ENCODE assay signal across 8 mouse cellular contexts in genomic region chr13:108297350-108298093, GRCm38 (mm10). TPM values are rescaled to one million over a fixed set of nuclear protein-coding genes. Genes with fewer than 3 reads are reported as not detected.
DNase-seq lines count a peak whose midpoint lies in the region; ATAC-seq lines count a peak whose summit lies in the region.

No protein-coding gene starts in this region.

- 6% methylated on average over 12 of the region's 12 CpGs for WGBS in kidney, embryonic 14.5 days
- WGBS in lung, embryonic 15.5 days: 3% methylated on average over 12 of the region's 12 CpGs
- WGBS in neural tube, embryonic 13.5 days: 19% methylated on average over 12 of the region's 12 CpGs

- H3K36me3 ChIP-seq in kidney, embryonic 14.5 days (ENCODE audit: control insufficient read depth, insufficient read depth, low read length): no peaks in the 10 kb centered on the region
- no peaks in the 10 kb centered on the region for H3K36me3 ChIP-seq in lung, embryonic 15.5 days
- no peaks in the 10 kb centered on the region for H3K36me3 ChIP-seq in neural tube, embryonic 13.5 days

- no peaks in the 10 kb centered on the region for H3K9me3 ChIP-seq in kidney, embryonic 14.5 days (ENCODE audit: control insufficient read depth, low read length)
- no peaks in the 10 kb centered on the region for H3K9me3 ChIP-seq in lung, embryonic 15.5 days
- no peaks in the 10 kb centered on the region for H3K9me3 ChIP-seq in neural tube, embryonic 13.5 days

- peak overlapping the region; percentile 47; the same call in 1 of the 2 replicates for H3K9ac ChIP-seq in kidney, embryonic 14.5 days (ENCODE audit: low read depth, low read length)
- H3K9ac ChIP-seq in lung, embryonic 15.5 days: peak overlapping the region; percentile 36; the same call in 1 of the 2 replicates
- peak overlapping the region; percentile 43 for H3K9ac ChIP-seq in neural tube, embryonic 13.5 days

- ATAC-seq in kidney, embryonic 14.5 days (ENCODE audit: low FRiP score, low TSS enrichment): peak; percentile 82
- ATAC-seq in lung, embryonic 15.5 days (ENCODE audit: borderline replicate concordance, extremely low read depth, low FRiP score, low TSS enrichment): peak; percentile 89
- peak; percentile 88 for ATAC-seq in neural tube, embryonic 13.5 days (ENCODE audit: low read depth)

- H3K27ac ChIP-seq in kidney, embryonic 14.5 days (ENCODE audit: low read depth, low read length): peak overlapping the region; percentile 55; the same call in 1 of the 2 replicates
- H3K27ac ChIP-seq in lung, embryonic 15.5 days: peak overlapping the region; percentile 90
- H3K27ac ChIP-seq in neural tube, embryonic 13.5 days (replicated peaks): peak overlapping the region; percentile 66

- peak overlapping the region; percentile 36 for H3K4me3 ChIP-seq in kidney, embryonic 14.5 days (ENCODE audit: low read length)
- peak overlapping the region; percentile 35 for H3K4me3 ChIP-seq in lung, embryonic 15.5 days
- peak overlapping the region; percentile 28 for H3K4me3 ChIP-seq in neural tube, embryonic 13.5 days

- H3K4me2 ChIP-seq in kidney, embryonic 14.5 days (replicated peaks; ENCODE audit: low read depth, low read length): peak overlapping the region; percentile 52
- H3K4me2 ChIP-seq in lung, embryonic 15.5 days: peak overlapping the region; percentile 56
- H3K4me2 ChIP-seq in neural tube, embryonic 13.5 days: peak overlapping the region; percentile 49

- H3K27me3 ChIP-seq in kidney, embryonic 14.5 days (ENCODE audit: control insufficient read depth, insufficient read depth, low read length): no peaks in the 10 kb centered on the region
- no peaks in the 10 kb centered on the region for H3K27me3 ChIP-seq in lung, embryonic 15.5 days
- H3K27me3 ChIP-seq in neural tube, embryonic 13.5 days: no peaks in the 10 kb centered on the region

- intact Hi-C loops in left cerebral cortex, postnatal 14 days (cut with DNase I): no loop called here

- 0 out of 2 replicates have a peak, but pooled peaks cover 3% of the 10 kb centered on the region for H3K4me1 ChIP-seq in kidney, embryonic 14.5 days (ENCODE audit: control insufficient read depth, insufficient read depth, low read length)
- H3K4me1 ChIP-seq in lung, embryonic 15.5 days: peaks cover 27% of the 10 kb centered on the region
- H3K4me1 ChIP-seq in neural tube, embryonic 13.5 days (replicated peaks): peaks cover 14% of the 10 kb centered on the region

- DNase-seq in right cerebral cortex, adult 18-20 months: peak; percentile 9
- no peak for DNase-seq in right cerebral cortex, postnatal 36 days (ENCODE audit: low spot score in 2 of 2)
- DNase-seq in embryo, embryonic 11 days: peak; percentile 76
- DNase-seq in heart, adult 8-10 months (ENCODE audit: low spot score): peak; percentile 54
- no peak for DNase-seq in left cerebral cortex, postnatal 14 days (ENCODE audit: low spot score in 2 of 2)

RNA-seq across cellular contexts. Expression of gene Depdc1b, which starts 18.6 kb away (rescaled TPM):
- total RNA-seq in heart, adult 8-10 months (2022): under 1 TPM in 3 of 4 experiments, not detected in 1; 0.16 to 0.56 (median 0.43) TPM
- 12.7 and 14.4 TPM in 2 replicates for polyA plus RNA-seq in kidney, embryonic 14.5 days (2014; fragmentation: Nextera tagmentation; extraction: Ambion mirVana)
- polyA plus RNA-seq in lung, embryonic 15.5 days (2015; fragmentation: Nextera tagmentation; extraction: Ambion mirVana): 13.4 and 15.2 TPM in 2 replicates
- 2.5 and 3.2 TPM in 2 replicates for polyA plus RNA-seq in neural tube, embryonic 13.5 days (2015; fragmentation: Nextera tagmentation; extraction: Ambion mirVana)
- 1 to 10 TPM in 1 of 2 experiments, under 1 TPM in 1; 0.57 to 1.2 TPM for total RNA-seq in left cerebral cortex, postnatal 14 days (2021)

Comparison
In these comparisons a context has a peak if more than half of its experiments do, and no peak if none do; other contexts are left out.
1. DNase-seq: peak in right cerebral cortex, adult 18-20 months (single experiment), embryo, embryonic 11 days (single experiment) and heart, adult 8-10 months (single experiment); none in right cerebral cortex, postnatal 36 days (0 of 2) and left cerebral cortex, postnatal 14 days (0 of 2).
2. Peak in every context shown above with its lines, with median percentiles within 50 percentile points of each other: ATAC-seq, H3K27ac ChIP-seq, H3K4me2 ChIP-seq, H3K4me3 ChIP-seq and H3K9ac ChIP-seq.